9 mouse cellular contexts compared by ENCODE assay signal in genomic region chr5:138948031-138948980, GRCm38 (mm10). TPM values are rescaled to one million over a fixed set of nuclear protein-coding genes. Genes with fewer than 3 reads are reported as not detected.
A peak's percentile ranks its signal among the peaks of the same experiment; 100 is the strongest.
DNase-seq lines count a peak whose midpoint lies in the region; ATAC-seq and TF ChIP-seq lines count a peak whose summit lies in the region.
"Had no signal": no experiment of that assay in that cellular context is flagged by ENCODE, and none has a peak within 500 bp of the region (broad histone marks: within the 10 kb centered on the region; RNA-seq: fewer than 3 reads in every experiment).

No protein-coding gene starts in this region.

- no peaks in the 10 kb centered on the region for H3K9me3 ChIP-seq in G1E (replicated peaks)
- H3K9me3 ChIP-seq in forebrain, postnatal 0 days (ENCODE audit: low read length) = no peaks in the 10 kb centered on the region
- no peaks in the 10 kb centered on the region for H3K9me3 ChIP-seq in hindbrain, embryonic 11.5 days (ENCODE audit: control insufficient read depth, low read length)
- H3K9me3 ChIP-seq in limb, embryonic 15.5 days = no peaks in the 10 kb centered on the region
- H3K9me3 ChIP-seq in stomach, embryonic 15.5 days = no peaks in the 10 kb centered on the region

- H3K9ac ChIP-seq in forebrain, postnatal 0 days = no peak overlapping the region
- no peak overlapping the region for H3K9ac ChIP-seq in hindbrain, embryonic 11.5 days (ENCODE audit: low read depth, low read length)
- H3K9ac ChIP-seq in limb, embryonic 15.5 days = no peak overlapping the region
- H3K9ac ChIP-seq in stomach, embryonic 15.5 days = no peak overlapping the region

- peak; percentile 55 to 72 for DNase-seq in adrenal gland, adult (ENCODE audit: inconsistent age in 2 of 2, low spot score in 1 of 2)
- no peak for DNase-seq in adrenal gland, adult 8-10 months
- DNase-seq in G1E (ENCODE audit: low spot score) = peak; percentile 14
- peak; percentile 61 for DNase-seq in forebrain, postnatal 0 days
- DNase-seq in hindbrain, embryonic 11.5 days (ENCODE audit: low spot score) = peak; percentile 44

- 22% methylated on average over 13 of the region's 13 CpGs for WGBS in forebrain, postnatal 0 days
- 40% methylated on average over 13 of the region's 13 CpGs for WGBS in hindbrain, embryonic 11.5 days
- WGBS in limb, embryonic 15.5 days = 31% methylated on average over 13 of the region's 13 CpGs
- WGBS in stomach, embryonic 15.5 days = 24% methylated on average over 13 of the region's 13 CpGs

- no peak overlapping the region for H3K27ac ChIP-seq in forebrain, postnatal 0 days (ENCODE audit: low read depth, low read length)
- H3K27ac ChIP-seq in hindbrain, embryonic 11.5 days (ENCODE audit: low read depth, low read length) = no peak overlapping the region
- peak overlapping the region; percentile 50; the same call in 1 of the 2 replicates for H3K27ac ChIP-seq in limb, embryonic 15.5 days
- peak overlapping the region; percentile 74 for H3K27ac ChIP-seq in stomach, embryonic 15.5 days

- no peaks in the 10 kb centered on the region for H3K4me1 ChIP-seq in G1E (ENCODE audit: insufficient read depth, low read depth, low read length)
- H3K4me1 ChIP-seq in forebrain, postnatal 0 days (ENCODE audit: insufficient read depth) = 0 out of 2 replicates have a peak, but pooled peaks cover 15% of the 10 kb centered on the region
- H3K4me1 ChIP-seq in hindbrain, embryonic 11.5 days (replicated peaks; ENCODE audit: control insufficient read depth, insufficient read depth, low read length) = peaks cover 6% of the 10 kb centered on the region; the same call in 1 of the 2 replicates
- H3K4me1 ChIP-seq in limb, embryonic 15.5 days = peaks cover 29% of the 10 kb centered on the region
- peaks cover 35% of the 10 kb centered on the region for H3K4me1 ChIP-seq in stomach, embryonic 15.5 days

- H3K27me3 ChIP-seq in G1E (ENCODE audit: insufficient read depth, low read length) = peaks cover 3% of the 10 kb centered on the region
- H3K27me3 ChIP-seq in forebrain, postnatal 0 days (ENCODE audit: insufficient read depth, low read length) = no peaks in the 10 kb centered on the region
- H3K27me3 ChIP-seq in hindbrain, embryonic 11.5 days (ENCODE audit: control insufficient read depth, insufficient read depth, low read length) = no peaks in the 10 kb centered on the region
- H3K27me3 ChIP-seq in limb, embryonic 15.5 days = peaks cover 4% of the 10 kb centered on the region
- H3K27me3 ChIP-seq in stomach, embryonic 15.5 days (replicated peaks) = no peaks in the 10 kb centered on the region

- H3K36me3 ChIP-seq in G1E (replicated peaks) = no peaks in the 10 kb centered on the region
- H3K36me3 ChIP-seq in forebrain, postnatal 0 days (ENCODE audit: insufficient read depth) = no peaks in the 10 kb centered on the region
- no peaks in the 10 kb centered on the region for H3K36me3 ChIP-seq in hindbrain, embryonic 11.5 days (ENCODE audit: control insufficient read depth, insufficient read depth, low read length)
- no peaks in the 10 kb centered on the region for H3K36me3 ChIP-seq in limb, embryonic 15.5 days
- H3K36me3 ChIP-seq in stomach, embryonic 15.5 days = no peaks in the 10 kb centered on the region

- H3K4me2 ChIP-seq in forebrain, postnatal 0 days (ENCODE audit: low read depth) = no peak overlapping the region
- H3K4me2 ChIP-seq in hindbrain, embryonic 11.5 days (replicated peaks; ENCODE audit: low read depth, low read length) = no peak overlapping the region
- no peak overlapping the region for H3K4me2 ChIP-seq in limb, embryonic 15.5 days
- peak overlapping the region; percentile 34 for H3K4me2 ChIP-seq in stomach, embryonic 15.5 days

- no peak overlapping the region for H3K4me3 ChIP-seq in G1E (ENCODE audit: low read depth, low read length)
- H3K4me3 ChIP-seq in forebrain, postnatal 0 days (ENCODE audit: low read depth, low read length) = no peak overlapping the region
- no peak overlapping the region for H3K4me3 ChIP-seq in hindbrain, embryonic 11.5 days (ENCODE audit: low read depth, low read length)
- H3K4me3 ChIP-seq in limb, embryonic 15.5 days = no peak overlapping the region
- H3K4me3 ChIP-seq in stomach, embryonic 15.5 days (replicated peaks) = no peak overlapping the region

- no peak for ATAC-seq in G1E (ENCODE audit: extremely low read depth, insufficient number of reproducible peaks, low FRiP score, poor library complexity, severe bottlenecking)
- peak; percentile 14; the same call in 1 of the 2 replicates for ATAC-seq in forebrain, postnatal 0 days
- peak; percentile 66; the same call in 1 of the 2 replicates for ATAC-seq in hindbrain, embryonic 11.5 days (ENCODE audit: low FRiP score)
- peak; percentile 25; the same call in 1 of the 2 replicates for ATAC-seq in limb, embryonic 15.5 days (ENCODE audit: insufficient number of reproducible peaks, low FRiP score, low TSS enrichment, low read depth)
- ATAC-seq in stomach, embryonic 15.5 days (ENCODE audit: insufficient read depth, low FRiP score, low read depth) = peak; percentile 72
- no peak for ATAC-seq in CD4-positive, CD25-positive, alpha-beta regulatory T cell, adult 4 months

- TF ChIP-seq CTCF in G1E (IDR thresholded peaks at IDR 0.05; ENCODE audit: low read depth, low read length) = no peak
- no peak for TF ChIP-seq CTCF in forebrain, postnatal 0 days (IDR thresholded peaks at IDR 0.05; ENCODE audit: low read depth)

RNA-seq across cellular contexts. Expression of gene Pdgfa, which starts 48.9 kb away (rescaled TPM):
- total RNA-seq in adrenal gland, adult 8-10 months (2022) = 10 to 100 TPM; 25.6 to 51.6 (median 36.7) TPM
- total RNA-seq in G1E (2014; fragmentation: Nextera tagmentation) (not detected in 2 replicates), G1E (2017) (0.06 TPM in 1 of 2 replicates, not detected in the other)
- not detected in 2 replicates for polyA plus RNA-seq in G1E (2012)
- 57.8 and 63.4 TPM in 2 replicates for total RNA-seq in forebrain, postnatal 0 days (2014; rRNA removed)
- polyA plus RNA-seq in forebrain, postnatal 0 days (2015; fragmentation: Nextera tagmentation; extraction: Ambion mirVana) = 43.3 and 47.8 TPM in 2 replicates
- 10.9 and 12.4 TPM in 2 replicates for polyA plus RNA-seq in hindbrain, embryonic 11.5 days (2014; fragmentation: Nextera tagmentation; extraction: Ambion mirVana)
- 65.7 and 69.9 TPM in 2 replicates for polyA plus RNA-seq in limb, embryonic 15.5 days (2015; fragmentation: Nextera tagmentation; extraction: Ambion mirVana)
- 48.7 and 58.7 TPM in 2 replicates for polyA plus RNA-seq in stomach, embryonic 15.5 days (2015; fragmentation: Nextera tagmentation; extraction: Ambion mirVana)
- not detected for polyA plus RNA-seq in CD4-positive, CD25-positive, alpha-beta regulatory T cell, adult 4 months (2017; shearing (Covaris generic))
- total RNA-seq: neutrophil, adult 5-6 weeks had no signal

Comparison
In these comparisons a context has a peak if more than half of its experiments do, and no peak if none do; other contexts are left out.
1. ATAC-seq: peak in forebrain, postnatal 0 days (single experiment), hindbrain, embryonic 11.5 days (single experiment), limb, embryonic 15.5 days (single experiment) and stomach, embryonic 15.5 days (single experiment); none in G1E (single experiment) and CD4-positive, CD25-positive, alpha-beta regulatory T cell, adult 4 months (single experiment).
2. H3K27ac ChIP-seq: peak in limb, embryonic 15.5 days (single experiment) and stomach, embryonic 15.5 days (single experiment); none in forebrain, postnatal 0 days (single experiment) and hindbrain, embryonic 11.5 days (single experiment).
3. RNA of gene Pdgfa, which starts 48.9 kb away (polyA plus RNA-seq): 65.7 to 69.9 TPM in limb, embryonic 15.5 days, 48.7 to 58.7 TPM in stomach, embryonic 15.5 days, 43.3 to 47.8 TPM in forebrain, postnatal 0 days and 10.9 to 12.4 TPM in hindbrain, embryonic 11.5 days; not detected in CD4-positive, CD25-positive, alpha-beta regulatory T cell, adult 4 months and not detected in G1E; every median in the first group is over 10 times any median in the second.